Mouse (Mus musculus) lung, adult 2 months (tissue): ENCODE measurements at regions not wholly inside any gene's neighbourhood (a gene's known extent, or its start where the extent isn't known, plus 50 kb on each side); places are given as distances from the start of the nearest gene placed in this dataset.

Source experiments
- DNase-seq: peaks from one replicate; pipeline ENCODE4 v3.0.0; 2022
- H3K4me1 ChIP-seq: fragments of 200-500 bp; 2 replicates; pipeline ENCODE4 v1.6.1; 2011; ENCODE audit warnings: low read length; ENCODE audit not compliant: control insufficient read depth, insufficient read depth
- H3K4me3 ChIP-seq: fragments of 200-500 bp; replicated peaks from 2 replicates; pipeline ENCODE3; 2011; ENCODE audit warnings: low read depth, mild to moderate bottlenecking, control low read depth, low read length; ENCODE audit errors: extremely low read depth
- CTCF ChIP-seq: fragments of 200-500 bp; IDR thresholded peaks from 2 replicates; pipeline ENCODE4 v1.5.1; 2011; ENCODE audit warnings: mild to moderate bottlenecking, low read length, control low read depth; ENCODE audit not compliant: insufficient read depth
- POLR2A ChIP-seq: fragments of 200-500 bp; IDR thresholded peaks from 2 replicates; pipeline ENCODE4 v1.6.1; 2011; ENCODE audit warnings: low read depth, mild to moderate bottlenecking, control low read depth, low read length, borderline replicate concordance; ENCODE audit errors: extremely low read depth
- WGBS: fragments of 180-500 bp; shearing (Covaris S2); methylation state at CpG from one replicate; pipeline ENCODE4 v1.1.7; 2018; 5-methylcytosine and 5-hydroxymethylcytosine counted together

DNA sequence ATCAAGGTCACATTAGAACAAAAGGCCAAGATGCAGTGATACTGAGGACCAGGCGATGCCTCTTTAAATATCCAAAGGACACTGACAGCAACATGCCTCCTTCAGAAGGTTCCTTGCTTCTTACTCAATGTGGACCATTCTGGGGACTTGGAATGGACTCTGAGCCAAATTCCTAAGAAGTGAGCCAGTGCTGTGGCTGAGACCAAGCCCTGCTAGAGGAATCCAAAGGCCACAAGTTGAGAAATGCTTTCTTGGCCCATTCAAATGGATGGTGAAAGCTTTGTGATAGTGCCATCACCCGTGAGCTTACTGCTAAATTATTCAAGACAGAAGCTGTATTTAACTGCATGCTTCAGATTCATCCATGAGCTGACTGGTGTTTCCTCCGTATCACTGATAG is 352.8 kb upstream of the Gm26657 start:
- Histone ChIP-seq H3K4me1 (no peaks in the 10 kb centered on the region; the same call in 1 of the 2 replicates), H3K4me3 (no peak overlapping the region)
- TF ChIP-seq CTCF (no peak), POLR2A (no peak)
- DNase-seq = no peak
- WGBS = 68% methylated on average over 3 of the region's 3 CpGs

DNA sequence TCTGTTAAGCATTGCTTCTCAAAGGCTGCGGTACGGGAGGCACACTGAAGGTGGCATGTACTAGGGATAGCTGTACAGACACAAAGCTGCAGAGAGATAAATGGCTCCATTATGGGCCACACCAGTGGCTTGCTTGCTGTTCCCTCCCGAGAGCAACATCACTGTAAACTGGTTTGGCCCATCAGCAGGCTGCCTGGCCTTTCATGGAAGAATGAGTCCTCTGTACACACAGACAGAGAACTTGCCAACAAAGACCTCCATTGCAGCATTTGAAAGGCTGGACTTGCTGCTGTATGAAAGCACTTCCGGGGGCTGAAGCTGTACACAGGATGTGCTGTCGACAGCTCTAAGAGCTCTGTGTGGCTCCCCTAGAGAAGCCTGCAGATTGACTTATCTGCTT is 364.1 kb upstream of the Gm26657 start:
- Histone ChIP-seq H3K4me3 (no peak overlapping the region), H3K4me1 (peaks cover 4% of the 10 kb centered on the region)
- WGBS = 59% methylated on average over 5 of the region's 5 CpGs
- DNase-seq = no peak
- TF ChIP-seq POLR2A = no peak
- no peak for TF ChIP-seq CTCF

DNA sequence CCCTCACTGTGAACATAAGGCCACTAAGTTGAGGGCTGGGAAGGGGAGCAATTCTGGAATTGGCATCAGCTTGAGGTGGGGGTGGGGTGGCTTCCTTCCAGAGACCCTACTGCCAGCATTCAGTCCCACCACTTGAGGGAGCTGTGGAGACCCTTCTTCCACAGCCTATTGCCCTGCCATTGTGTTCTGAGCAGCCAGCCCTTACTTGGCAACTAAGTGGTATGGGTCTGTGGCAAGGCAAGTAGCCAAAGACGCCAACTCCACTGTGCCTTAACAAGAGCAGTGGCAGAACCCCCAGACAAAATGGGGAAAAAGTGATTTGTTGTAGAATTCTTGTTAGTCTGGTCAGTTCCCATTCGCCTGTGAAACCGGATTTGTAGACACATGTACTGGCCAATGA is 365.4 kb upstream of the Gm26657 start:
- TF ChIP-seq POLR2A = no peak
- TF ChIP-seq CTCF = no peak
- WGBS = 88% methylated on average over 3 of the region's 3 CpGs
- no peak overlapping the region for H3K4me3 ChIP-seq
- H3K4me1 ChIP-seq = peaks cover 4% of the 10 kb centered on the region
- no peak for DNase-seq

DNA sequence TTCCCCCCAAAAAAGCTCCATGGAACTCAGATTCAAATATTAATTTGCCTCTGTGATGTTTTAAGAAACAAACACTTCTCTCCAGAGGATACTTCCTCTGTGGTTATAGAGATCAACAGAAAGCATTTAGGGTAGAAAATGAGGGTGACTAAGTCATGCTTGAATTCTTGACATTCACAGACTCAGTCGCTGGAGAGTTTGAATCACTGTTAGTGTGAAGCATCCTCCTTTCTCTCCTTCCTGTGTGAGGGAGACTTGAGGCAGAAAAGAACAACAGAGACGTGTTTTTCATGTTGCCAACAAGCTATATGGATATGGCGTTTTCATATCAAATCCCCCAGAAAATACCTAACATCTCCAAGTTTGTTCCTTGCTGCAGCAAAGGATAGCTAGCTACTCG is 366.1 kb upstream of the Gm26657 start:
- Histone ChIP-seq H3K4me1 (peaks cover 4% of the 10 kb centered on the region), H3K4me3 (no peak overlapping the region)
- TF ChIP-seq CTCF (no peak), POLR2A (no peak)
- no peak for DNase-seq
- WGBS = 68% methylated on average over 4 of the region's 4 CpGs

DNA sequence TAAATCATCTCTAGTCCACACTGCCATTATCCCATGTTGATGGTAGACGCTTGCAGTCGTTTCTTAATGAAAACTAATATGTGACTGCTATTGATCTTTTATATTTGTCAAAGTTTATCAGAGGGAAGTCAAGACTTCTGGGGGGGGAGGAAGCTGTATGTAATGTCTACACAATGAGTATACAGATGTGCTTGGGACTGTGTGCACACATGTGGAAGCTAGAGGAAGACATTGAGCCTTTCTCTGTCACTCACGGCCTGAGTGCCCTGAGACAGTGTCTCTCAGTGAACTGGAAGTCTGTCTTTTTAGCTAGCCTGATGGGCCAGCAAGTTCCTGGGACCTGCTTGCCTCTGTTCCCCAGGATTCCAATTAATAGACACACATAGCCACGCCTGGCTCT is 366.7 kb upstream of the Gm26657 start:
- H3K4me1 ChIP-seq = peaks cover 4% of the 10 kb centered on the region
- DNase-seq = no peak
- TF ChIP-seq POLR2A (no peak), CTCF (no peak)
- no peak overlapping the region for H3K4me3 ChIP-seq
- 49% methylated on average over 4 of the region's 4 CpGs for WGBS

DNA sequence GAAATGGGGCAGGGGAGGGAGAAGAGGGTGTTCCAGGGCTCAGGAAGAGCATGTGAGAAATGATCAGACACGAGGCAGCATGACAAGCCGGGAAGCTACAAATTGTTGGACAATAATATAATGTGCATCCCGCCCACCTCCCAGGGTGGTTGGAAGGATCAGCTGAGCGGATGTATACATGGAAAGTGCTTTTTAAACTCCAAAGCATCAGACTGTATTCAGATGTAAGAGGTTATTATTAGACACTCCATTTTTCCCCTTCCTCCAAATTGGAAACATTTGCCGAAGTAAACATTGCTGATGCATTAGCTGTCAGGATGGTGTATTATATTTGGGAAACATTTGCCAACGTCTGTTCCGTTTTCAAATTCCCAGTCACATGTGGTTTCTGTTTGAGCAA is 367.2 kb upstream of the Gm26657 start:
- peaks cover 4% of the 10 kb centered on the region for H3K4me1 ChIP-seq
- TF ChIP-seq CTCF = no peak
- no peak for TF ChIP-seq POLR2A
- H3K4me3 ChIP-seq = no peak overlapping the region
- DNase-seq = no peak
- 36% methylated on average over 7 of the region's 7 CpGs for WGBS

DNA sequence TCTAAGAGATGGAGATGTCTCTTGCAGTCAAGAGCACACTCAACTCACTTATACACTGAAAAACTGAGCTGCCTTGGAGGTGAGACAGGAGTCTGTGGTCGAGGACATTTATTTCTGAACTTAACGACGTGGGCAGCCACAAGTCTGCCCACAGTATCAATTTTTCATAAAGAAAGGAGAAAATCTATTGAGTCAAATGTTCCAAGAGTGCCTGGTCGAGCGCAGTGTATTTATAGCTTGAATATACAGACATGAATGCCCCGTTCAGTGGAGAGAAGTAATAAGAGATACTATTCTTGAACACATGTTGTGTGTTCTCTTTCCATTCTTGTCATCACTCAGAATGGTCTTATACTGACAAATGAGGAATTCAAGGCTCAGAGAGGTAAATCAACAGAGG is 375.3 kb upstream of the Gm26657 start:
- H3K4me1 ChIP-seq = no peaks in the 10 kb centered on the region
- WGBS = 75% methylated on average over 6 of the region's 6 CpGs
- DNase-seq = no peak
- no peak overlapping the region for H3K4me3 ChIP-seq
- TF ChIP-seq POLR2A (no peak), CTCF (no peak)

DNA sequence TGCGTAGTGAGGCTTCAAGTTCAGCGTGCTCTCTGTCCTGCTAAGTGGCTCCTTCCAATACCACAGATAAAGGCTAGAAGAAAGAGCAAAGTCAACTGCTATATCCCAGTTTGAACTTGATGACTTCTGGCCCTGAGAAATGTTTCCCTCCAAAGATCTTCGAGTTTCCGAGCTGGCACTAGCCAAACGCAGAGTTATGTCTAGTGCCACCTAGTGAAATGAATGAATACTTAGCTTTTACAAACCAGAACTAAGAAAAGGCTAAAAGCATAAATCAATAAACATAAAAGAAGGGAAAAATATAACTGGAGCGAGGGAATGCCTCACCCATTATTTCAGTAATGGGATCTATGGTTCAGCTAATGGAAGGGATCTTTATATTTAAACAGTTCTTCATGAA is 377.7 kb upstream of the Gm26657 start:
- no peak for DNase-seq
- 30% methylated on average over 6 of the region's 6 CpGs for WGBS
- Histone ChIP-seq H3K4me1 (no peaks in the 10 kb centered on the region), H3K4me3 (no peak overlapping the region)
- no peak for TF ChIP-seq POLR2A
- no peak for TF ChIP-seq CTCF

DNA sequence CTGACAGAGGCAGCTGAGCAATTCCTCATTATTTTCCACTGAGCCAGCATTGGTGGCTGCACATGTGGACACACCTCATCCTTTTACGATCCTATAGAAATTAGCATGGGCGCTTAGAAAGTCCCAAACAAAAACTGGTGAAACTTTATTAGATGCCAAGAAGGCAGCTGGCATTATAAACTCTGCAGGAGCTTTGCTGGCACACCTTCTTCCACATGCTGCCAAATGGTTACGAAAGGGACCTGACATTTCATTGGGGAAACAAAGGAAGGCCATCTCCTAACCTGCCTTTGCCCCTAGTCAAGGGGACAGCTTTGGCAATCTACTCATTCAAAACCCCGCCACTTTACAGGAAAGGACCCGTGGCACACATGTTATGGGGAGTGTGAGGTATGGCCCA is 390.7 kb upstream of the Gm26657 start:
- Histone ChIP-seq H3K4me3 (no peak overlapping the region), H3K4me1 (no peaks in the 10 kb centered on the region)
- DNase-seq = no peak
- TF ChIP-seq POLR2A = no peak
- TF ChIP-seq CTCF = no peak
- 78% methylated on average over 5 of the region's 5 CpGs for WGBS

DNA sequence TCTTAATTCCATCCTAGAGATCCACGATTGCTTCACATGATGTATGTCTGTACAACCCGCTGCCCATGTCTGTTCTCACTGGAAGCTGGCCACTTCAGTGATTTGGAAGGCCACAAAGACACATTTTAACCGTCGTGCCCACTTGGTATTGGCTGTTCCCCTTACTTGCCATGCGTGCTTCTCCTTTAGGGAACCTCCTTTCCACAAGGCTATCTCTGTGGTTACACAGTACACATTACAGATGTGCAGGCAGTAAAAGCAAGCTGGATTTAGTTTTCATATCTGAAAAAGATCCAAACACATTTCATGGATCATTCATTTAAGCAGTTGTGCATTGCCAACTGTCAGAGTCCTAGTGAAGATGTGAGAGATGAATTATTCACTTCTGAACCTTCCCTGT is 414.7 kb upstream of the Gm26657 start:
- 75% methylated on average over 5 of the region's 5 CpGs for WGBS
- DNase-seq = no peak
- TF ChIP-seq CTCF (no peak), POLR2A (no peak)
- Histone ChIP-seq H3K4me1 (no peaks in the 10 kb centered on the region), H3K4me3 (no peak overlapping the region)

DNA sequence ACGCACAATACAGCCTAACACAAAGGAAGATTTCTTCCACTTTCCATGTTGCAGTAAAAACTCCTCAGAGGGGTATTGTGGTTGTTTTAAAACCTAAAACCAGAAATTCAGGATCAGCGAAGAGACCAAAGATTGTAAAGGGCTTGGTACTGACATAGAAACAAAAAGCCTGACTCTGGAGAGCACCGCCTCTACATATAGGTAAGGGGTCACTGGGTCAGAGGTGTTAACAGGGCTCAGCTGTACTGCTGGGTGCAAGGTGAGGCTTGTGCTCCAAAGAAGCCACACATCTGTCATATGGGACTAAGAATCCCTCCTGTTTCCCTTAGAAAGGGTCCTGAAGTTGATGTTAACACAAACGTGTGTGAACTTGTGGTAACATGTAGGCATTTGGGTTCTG is 420.7 kb upstream of the Gm26657 start:
- TF ChIP-seq CTCF (no peak), POLR2A (no peak)
- H3K4me1 ChIP-seq = no peaks in the 10 kb centered on the region
- DNase-seq = no peak
- 86% methylated on average over 4 of the region's 4 CpGs for WGBS
- no peak overlapping the region for H3K4me3 ChIP-seq
